Mouse (Mus musculus) layer of hippocampus, adult 18-20 months (tissue): ENCODE data around the gene Tnr. TPM values are rescaled to one million over a fixed set of nuclear protein-coding genes. Genes with fewer than 3 reads are reported as not detected.
"Not testable (repeated sequence)": the region's sequence is repeated elsewhere in the genome, so short reads cannot be mapped to it uniquely, and the experiment has no call there.

Experiments used
- DNase-seq, 2 experiments: peaks; one replicate each; pipeline ENCODE4 v3.0.0; 2022; ENCODE audit warnings: low spot score in 2 of 2
- total RNA-seq, 2 experiments: library from RNA; stranded (reverse); gene quantifications; 2 replicates each; pipeline ENCODE4 v1.2.3; 2021

The Tnr gene
- total RNA-seq, 2 experiments from 2014 or later, result 137 to 139 TPM

DNA sequence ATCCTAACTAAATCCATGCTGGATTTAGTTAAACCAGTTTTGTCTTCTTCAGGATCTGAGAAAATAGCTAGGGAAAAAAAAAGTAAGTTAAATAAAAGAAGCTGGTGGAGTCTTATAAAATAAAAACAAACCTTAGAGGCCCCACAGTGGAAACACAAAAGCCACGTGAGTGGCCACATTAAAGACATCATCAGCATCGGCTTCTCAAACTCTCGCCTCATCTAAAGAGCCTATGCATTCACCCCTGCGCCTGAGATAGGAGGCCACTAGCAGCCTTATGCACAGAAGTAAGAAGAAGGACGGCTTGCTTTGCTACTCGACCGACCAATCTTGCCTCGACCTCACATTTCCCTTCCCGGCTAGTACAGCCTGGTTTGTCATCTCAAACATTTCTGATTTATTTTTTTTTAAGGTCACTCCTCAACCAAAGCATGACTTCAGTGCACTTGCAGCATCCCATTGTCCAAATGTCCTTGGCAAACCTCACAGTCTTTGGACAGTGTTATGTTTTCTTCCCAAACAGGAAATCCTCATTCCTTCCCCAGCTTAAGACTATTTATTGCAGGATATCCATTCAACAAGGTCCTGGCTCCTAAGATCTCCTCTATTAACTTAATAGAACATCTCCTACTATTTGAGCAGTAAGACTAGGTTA lies 405.2 kb downstream of the Tnr start:
- no peak for DNase-seq

DNA sequence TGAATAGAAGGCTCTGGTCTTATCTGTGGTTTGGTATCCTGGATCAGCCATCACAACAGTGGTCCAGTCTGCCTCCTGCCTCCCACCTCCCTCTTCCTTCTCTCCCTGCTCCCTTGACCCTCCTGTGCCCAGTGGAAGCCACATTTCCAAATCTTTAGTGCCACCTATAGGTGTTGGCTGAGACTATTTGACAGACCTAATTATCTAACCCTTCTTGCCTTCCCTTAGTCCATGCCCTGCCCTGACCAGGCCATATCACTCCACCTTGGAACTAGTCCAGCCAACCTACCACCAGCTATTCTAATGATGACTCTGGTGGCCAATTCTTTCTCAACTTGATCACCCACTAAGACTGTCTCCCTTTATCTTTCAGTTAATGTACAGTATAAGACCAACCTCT lies 408.5 kb downstream of the Tnr start:
- no peak for DNase-seq

DNA sequence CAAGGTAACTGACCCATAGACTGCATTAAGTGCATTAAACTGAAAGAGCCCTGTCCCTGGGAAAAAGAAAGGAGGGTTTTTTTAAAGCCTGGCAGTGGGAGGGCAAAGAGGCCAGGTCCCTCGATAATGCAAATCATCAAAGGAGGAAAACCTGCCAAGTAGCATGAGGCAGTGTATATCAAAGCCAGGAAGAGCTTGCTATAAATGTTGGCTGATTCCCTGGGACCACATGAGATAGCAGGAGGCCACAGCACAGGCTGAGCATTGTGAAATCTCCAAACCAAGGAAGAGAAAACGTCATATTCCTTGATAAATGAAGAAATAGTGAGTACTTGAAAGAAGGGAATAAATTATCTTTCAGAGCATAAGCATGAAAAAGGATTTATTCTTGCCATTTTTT lies 409.0 kb downstream of the Tnr start:
- no peak for DNase-seq

DNA sequence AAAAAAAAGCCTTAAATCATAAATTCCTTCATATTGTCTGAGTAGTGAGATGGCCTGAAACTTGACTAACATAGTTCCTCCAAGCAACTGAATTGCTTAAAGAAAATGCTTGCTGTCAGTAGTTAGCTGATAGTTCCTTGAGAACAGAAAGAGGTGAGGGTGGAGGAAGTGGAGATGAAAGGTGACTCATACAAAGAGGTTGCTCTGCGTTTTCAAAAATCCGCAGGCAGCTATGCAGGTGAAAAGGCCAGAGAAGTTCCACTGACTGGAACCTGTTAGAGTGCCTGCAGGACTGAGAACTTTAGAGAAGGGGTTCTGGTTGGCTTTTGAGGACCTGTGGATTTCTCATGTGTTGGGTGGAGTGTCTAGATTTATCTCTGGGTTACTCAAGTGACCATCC lies 414.9 kb downstream of the Tnr start:
- DNase-seq, result no peak

DNA sequence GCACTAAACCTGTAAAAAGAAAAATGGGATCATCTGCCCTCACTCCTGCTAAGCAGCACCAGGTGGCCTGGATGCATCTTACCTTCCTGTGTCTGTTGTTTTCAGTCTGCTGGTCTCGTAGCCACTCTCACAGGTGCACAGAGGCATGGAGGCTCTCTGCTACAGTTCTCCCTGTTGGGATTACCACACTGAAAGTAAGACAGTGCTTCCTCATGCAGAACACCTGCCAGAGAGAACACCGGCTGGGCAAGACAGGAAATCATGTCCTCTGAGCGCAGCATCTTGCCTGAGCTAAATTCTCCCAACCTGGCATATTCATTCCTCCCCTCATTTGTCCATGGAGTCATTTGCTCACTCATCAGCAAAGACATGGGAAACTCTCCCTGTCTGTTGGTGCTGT lies 415.8 kb downstream of the Tnr start:
- no peak for DNase-seq

DNA sequence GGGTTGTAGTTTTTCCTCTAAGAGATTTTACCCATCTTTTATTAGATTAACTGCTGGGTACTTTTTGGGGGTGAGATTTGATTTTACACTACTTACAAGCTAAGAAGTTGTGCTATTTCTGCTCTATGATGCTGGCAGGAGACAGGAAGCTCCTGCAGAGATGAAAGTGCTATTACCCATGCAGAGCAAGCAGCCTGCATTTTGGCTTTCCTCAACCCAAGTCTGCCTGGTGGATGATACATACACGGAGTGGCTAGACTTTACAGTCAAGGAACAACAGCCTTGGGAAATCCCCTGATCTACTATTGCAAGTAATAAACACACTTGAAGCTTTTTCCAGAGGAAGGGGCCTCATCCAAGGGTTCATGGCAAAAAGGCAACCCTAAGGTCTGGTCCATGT lies 430.0 kb downstream of the Tnr start:
- DNase-seq, result no peak

DNA sequence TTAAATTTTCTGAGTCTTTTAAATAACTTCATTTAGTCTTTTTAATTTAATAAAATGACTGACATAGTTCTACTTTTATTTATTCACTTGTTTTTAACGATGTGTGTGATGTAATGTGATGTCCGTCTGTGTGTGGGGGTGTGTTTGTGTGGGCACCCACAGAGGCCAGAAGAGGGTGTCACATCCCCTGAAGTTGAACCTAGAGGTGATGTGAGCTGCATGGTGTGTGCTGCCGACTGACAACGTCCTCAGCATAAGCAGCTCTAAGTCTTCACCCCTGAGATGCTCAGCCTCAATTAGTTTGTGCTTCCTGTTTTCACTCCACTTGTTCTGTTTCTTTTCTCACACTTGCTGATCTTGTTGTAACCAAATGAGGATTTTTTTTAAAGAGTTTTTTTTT lies 439.8 kb downstream of the Tnr start:
- no peak for DNase-seq

DNA sequence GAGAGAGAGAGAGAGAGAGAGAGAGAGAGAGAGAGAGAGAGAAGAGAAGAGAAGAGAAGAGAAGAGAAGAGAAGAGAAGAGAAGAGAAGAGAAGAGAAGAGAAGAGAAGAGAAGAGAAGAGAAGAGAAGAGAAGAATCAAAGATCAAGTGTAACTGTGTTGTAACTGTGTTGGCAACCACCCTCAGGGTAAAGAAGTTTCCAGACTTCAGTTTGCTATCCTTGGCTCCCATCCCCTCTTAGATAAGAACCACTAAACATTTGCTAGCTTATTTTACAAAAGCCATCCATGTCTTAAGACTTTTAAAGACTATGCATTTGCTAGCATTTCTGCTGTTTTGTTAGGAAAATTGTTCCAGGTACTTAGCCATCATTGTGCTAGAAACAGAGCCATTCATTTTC lies 442.7 kb downstream of the Tnr start:
- DNase-seq, result not testable (repeated sequence)

DNA sequence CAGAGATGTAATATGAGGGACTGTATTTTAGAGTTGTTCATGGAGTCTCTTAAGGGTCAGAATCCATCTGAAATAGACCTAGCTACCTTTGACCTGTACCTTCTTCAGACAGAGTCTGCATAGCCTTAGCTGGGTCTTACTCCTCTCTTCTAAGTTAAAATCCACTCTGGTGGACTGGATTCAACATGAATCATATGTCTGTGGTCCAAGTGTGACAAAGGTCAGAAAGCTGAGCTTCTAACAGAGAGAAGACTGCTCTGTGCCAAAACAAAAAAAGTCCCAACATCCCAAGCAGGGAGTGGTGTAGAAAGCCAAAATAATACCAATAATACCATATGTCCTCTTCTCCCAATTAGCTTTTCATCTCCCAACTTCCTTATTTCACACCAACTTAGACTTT lies 444.8 kb downstream of the Tnr start:
- no peak for DNase-seq

DNA sequence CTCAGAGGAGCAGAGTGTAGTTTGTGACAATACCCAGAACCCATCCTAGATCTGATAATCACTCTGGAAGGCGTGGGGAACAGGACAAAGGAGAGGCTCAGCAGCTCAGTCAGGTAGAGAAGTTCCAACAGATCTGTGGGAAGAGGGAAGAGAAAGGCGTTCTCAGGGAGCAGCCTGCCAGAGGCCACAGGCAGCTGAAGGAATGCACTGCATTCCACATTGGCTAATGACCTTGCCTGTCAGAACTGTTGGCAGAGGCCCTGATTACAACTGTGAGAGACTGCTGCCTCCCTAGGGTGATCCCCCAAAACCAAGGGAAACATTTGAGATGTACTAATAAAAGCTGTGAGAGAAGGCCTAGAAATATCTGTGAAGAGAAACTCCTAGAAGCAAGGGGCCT lies 454.2 kb downstream of the Tnr start:
- DNase-seq, result no peak

DNA sequence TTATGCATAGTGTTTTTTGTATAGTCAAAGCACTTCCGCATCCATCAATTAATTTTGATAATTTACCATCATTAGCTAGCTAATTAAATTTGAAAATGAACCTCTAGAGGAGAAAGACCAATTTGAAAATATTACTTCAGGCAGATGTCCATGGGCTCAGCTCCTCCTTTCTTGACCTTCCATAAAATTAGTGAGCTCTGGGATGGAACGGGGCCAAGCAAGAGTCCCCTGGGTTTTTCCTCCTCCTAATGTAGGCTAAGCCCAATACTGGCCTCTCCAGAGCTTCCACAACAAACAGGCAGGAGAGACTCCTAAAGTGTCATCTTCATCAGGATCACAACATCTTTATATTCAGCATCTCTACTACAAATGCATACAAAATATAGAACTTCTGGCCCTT lies 455.5 kb downstream of the Tnr start:
- DNase-seq, result no peak

DNA sequence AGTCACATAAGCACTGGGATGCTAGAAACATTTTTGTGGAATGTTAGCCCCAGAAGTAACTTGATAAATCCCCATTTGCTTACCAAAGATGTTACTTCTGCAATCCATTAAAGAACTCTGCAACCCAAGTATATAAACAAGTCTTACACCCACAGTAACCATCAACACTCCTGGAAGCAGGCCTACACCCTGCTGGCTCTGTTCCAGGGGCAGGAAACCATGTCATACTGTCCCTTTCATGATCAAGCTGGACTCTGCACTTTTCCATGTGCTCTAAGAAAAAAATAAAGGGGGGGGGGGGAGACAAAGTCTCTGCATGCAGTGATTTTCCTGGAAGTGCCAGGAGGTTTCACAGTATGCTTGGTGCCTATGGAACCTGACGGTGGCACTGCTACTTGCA lies 456.8 kb downstream of the Tnr start:
- DNase-seq, result no peak
